Mouse (Mus musculus): ENCODE results near the gene Adora3.

- TF ChIP-seq CTCF (conservative IDR thresholded peaks at IDR 0.05; ENCODE audit: insufficient read depth, insufficient read length, low read depth, low read length) = no peak
- no peak for TF ChIP-seq POLR2A (IDR thresholded peaks at IDR 0.05; ENCODE audit: low read depth, low read length)
Observed at GRCm38 (mm10) chr3:105857513-105857912, 13.1 kb upstream of the Adora3 start.
